Mouse (Mus musculus): ENCODE measurements around the gene Hdac7.

- TF ChIP-seq POLR2A (IDR thresholded peaks at IDR 0.05; ENCODE audit: borderline replicate concordance, control insufficient read depth, low read depth, low read length) (no peak), CTCF (IDR thresholded peaks at IDR 0.05; ENCODE audit: control insufficient read depth, insufficient read depth, low read length) (peak; percentile 61)
These were observed 34.4 kb downstream of the Hdac7 start for GRCm38 (mm10) chr15:97809942-97810341.
